Mouse (Mus musculus): ENCODE measurements around the gene Nwd2. TPM values are rescaled to one million over a fixed set of nuclear protein-coding genes. Genes with fewer than 3 reads are reported as not detected.

The Nwd2 gene
- polyA plus RNA-seq, 1 experiment: not detected

- peaks cover 4% of the 10 kb centered on the region; the same call in 1 of the 2 replicates for H3K4me1 ChIP-seq (ENCODE audit: control insufficient read depth, insufficient read depth, low read length)
- no peak overlapping the region for H3K27ac ChIP-seq (ENCODE audit: insufficient read depth, low read depth, low read length)
- no peaks in the 10 kb centered on the region for H3K36me3 ChIP-seq (ENCODE audit: control insufficient read depth, insufficient read depth, low read length)
- DNase-seq: no peak
- no peaks in the 10 kb centered on the region for H3K27me3 ChIP-seq (replicated peaks; ENCODE audit: control insufficient read depth, insufficient read depth, low read length)
- WGBS: 53% methylated on average over 12 of the region's 12 CpGs
- TF ChIP-seq POLR2A (IDR thresholded peaks at IDR 0.05; ENCODE audit: low read depth, low read length): no peak
- TF ChIP-seq CTCF (conservative IDR thresholded peaks at IDR 0.05; ENCODE audit: insufficient read depth, insufficient read length, low read depth, low read length): no peak
- no peak overlapping the region for H3K4me3 ChIP-seq (ENCODE audit: insufficient read depth, low read depth, low read length)
These were observed 191.0 kb downstream of the Nwd2 start for GRCm38 (mm10) chr5:63839801-63840416.

DNA sequence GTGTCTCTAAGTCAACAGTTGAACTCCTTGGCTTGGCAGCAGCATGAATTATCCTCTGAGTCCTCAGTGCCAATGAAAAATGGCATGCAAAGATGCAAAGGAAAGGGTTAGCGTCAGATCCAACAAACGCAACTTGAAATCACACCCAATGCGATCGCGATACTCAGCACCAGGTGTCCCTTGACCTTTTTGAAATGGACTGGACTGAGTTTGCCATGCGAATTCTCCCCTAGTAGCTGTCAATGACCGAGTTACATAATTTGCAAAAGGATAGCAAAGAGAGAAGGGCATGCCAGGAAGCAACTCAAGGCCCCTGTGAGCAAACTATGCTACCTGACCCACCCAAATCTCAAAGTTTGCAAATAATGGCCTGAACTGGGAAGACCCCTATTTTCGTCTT, 198.2 kb downstream of the Nwd2 start:
- peak; percentile 75 for DNase-seq
- Histone ChIP-seq H3K4me3 (ENCODE audit: insufficient read depth, low read depth, low read length) (peak overlapping the region; percentile 11; the same call in 1 of the 2 replicates), H3K4me1 (ENCODE audit: control insufficient read depth, insufficient read depth, low read length) (peaks cover 7% of the 10 kb centered on the region; the same call in 1 of the 2 replicates), H3K27ac (ENCODE audit: insufficient read depth, low read depth, low read length) (peak overlapping the region; percentile 97), H3K36me3 (ENCODE audit: control insufficient read depth, insufficient read depth, low read length) (no peaks in the 10 kb centered on the region), H3K27me3 (replicated peaks; ENCODE audit: control insufficient read depth, insufficient read depth, low read length) (no peaks in the 10 kb centered on the region)
- 51% methylated on average over 8 of the region's 8 CpGs for WGBS
- TF ChIP-seq POLR2A (IDR thresholded peaks at IDR 0.05; ENCODE audit: low read depth, low read length) (no peak), CTCF (conservative IDR thresholded peaks at IDR 0.05; ENCODE audit: insufficient read depth, insufficient read length, low read depth, low read length) (no peak)

DNA sequence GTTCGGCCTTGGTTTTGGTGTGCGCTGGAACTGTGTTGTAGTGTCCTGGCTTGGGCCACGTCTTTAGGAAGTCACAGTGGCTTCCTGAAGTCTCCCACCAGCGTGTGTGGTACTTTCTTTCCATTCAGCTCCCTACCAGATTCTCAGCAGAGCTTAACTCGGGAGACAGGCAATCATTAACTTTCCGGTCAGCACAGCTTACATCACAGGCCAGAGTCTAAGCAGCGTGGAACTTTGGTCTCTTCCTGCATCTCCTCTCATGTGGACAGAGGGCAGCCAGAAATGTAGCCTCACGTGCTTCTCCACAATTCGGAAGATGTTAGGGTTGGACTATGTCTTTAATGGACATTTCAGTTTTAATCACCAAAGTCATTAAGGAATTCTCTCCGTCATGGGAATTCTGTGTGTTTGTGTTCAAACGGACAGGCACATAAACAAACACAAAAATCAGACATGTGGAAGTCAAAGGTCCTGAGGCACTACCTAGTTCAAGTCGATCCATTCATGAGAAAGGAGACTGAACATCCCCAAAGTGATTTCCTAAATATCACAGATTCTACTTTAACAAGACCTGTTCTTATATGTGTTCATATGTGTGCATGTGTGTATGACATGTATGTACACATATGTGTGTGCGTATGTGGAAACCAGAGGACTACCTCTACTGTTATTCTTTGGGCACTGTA, 198.8 kb downstream of the Nwd2 start:
- DNase-seq: peak; percentile 94
- peak overlapping the region; percentile 97 for H3K27ac ChIP-seq (ENCODE audit: insufficient read depth, low read depth, low read length)
- H3K36me3 ChIP-seq (ENCODE audit: control insufficient read depth, insufficient read depth, low read length): no peaks in the 10 kb centered on the region
- H3K27me3 ChIP-seq (replicated peaks; ENCODE audit: control insufficient read depth, insufficient read depth, low read length): no peaks in the 10 kb centered on the region
- no peak for TF ChIP-seq CTCF (conservative IDR thresholded peaks at IDR 0.05; ENCODE audit: insufficient read depth, insufficient read length, low read depth, low read length)
- no peak for TF ChIP-seq POLR2A (IDR thresholded peaks at IDR 0.05; ENCODE audit: low read depth, low read length)
- H3K4me1 ChIP-seq (ENCODE audit: control insufficient read depth, insufficient read depth, low read length): peaks cover 7% of the 10 kb centered on the region; the same call in 1 of the 2 replicates
- WGBS: 37% methylated on average over 13 of the region's 13 CpGs
- peak overlapping the region; percentile 11; the same call in 1 of the 2 replicates for H3K4me3 ChIP-seq (ENCODE audit: insufficient read depth, low read depth, low read length)

- H3K4me3 ChIP-seq (ENCODE audit: insufficient read depth, low read depth, low read length): no peak overlapping the region
- 74% methylated on average over 8 of the region's 8 CpGs for WGBS
- no peaks in the 10 kb centered on the region for H3K36me3 ChIP-seq (ENCODE audit: control insufficient read depth, insufficient read depth, low read length)
- H3K27ac ChIP-seq (ENCODE audit: insufficient read depth, low read depth, low read length): no peak overlapping the region
- no peak for TF ChIP-seq POLR2A (IDR thresholded peaks at IDR 0.05; ENCODE audit: low read depth, low read length)
- no peak for TF ChIP-seq CTCF (conservative IDR thresholded peaks at IDR 0.05; ENCODE audit: insufficient read depth, insufficient read length, low read depth, low read length)
- peaks cover 1% of the 10 kb centered on the region for H3K4me1 ChIP-seq (ENCODE audit: control insufficient read depth, insufficient read depth, low read length)
- no peak for DNase-seq
- H3K27me3 ChIP-seq (replicated peaks; ENCODE audit: control insufficient read depth, insufficient read depth, low read length): no peaks in the 10 kb centered on the region
These were observed 210.0 kb downstream of the Nwd2 start for GRCm38 (mm10) chr5:63858901-63859300.

Other genes starting within 250 kb of the Nwd2 start
- gene 0610040J01Rik, start 163.3 kb downstream of the Nwd2 start, polyA plus RNA-seq (2012; rRNA removed): 50.1 and 57.6 TPM in 2 replicates